Mouse (Mus musculus) right cerebral cortex, postnatal 14 days (tissue): ENCODE measurements around the gene Brd1.
A peak's percentile ranks its signal among the peaks of the same experiment; 100 is the strongest.

Source experiments
- DNase-seq: peaks from one replicate; pipeline ENCODE4 v3.0.0; 2022

The Brd1 gene

GRCm38 (mm10) chr15:88680931-88681330, 53.1 kb downstream of the Brd1 start:
- DNase-seq = no peak

GRCm38 (mm10) chr15:88677568-88677967, 56.5 kb downstream of the Brd1 start:
- no peak for DNase-seq

DNA sequence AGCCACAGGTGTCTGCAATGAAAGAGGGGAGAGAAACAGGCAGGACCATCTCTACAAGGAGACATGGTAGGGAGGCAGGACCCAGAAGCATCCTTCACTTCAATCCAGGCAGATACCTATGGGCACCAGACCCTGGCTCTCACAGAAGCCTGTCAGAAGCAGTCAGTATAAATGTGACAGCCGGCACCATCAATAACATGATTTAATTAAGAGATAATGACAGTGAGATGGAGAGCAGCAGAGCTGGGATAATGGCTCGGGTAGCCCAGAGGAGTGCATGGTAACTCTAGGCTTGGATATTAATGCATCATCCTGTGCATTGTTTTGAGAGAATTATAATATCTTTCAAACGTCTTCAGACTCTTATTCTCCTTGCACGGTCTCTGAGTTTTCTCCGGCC, 58.0 kb downstream of the Brd1 start:
- no peak for DNase-seq

GRCm38 (mm10) chr15:88668693-88669092, 65.3 kb downstream of the Brd1 start:
- DNase-seq = no peak

DNA sequence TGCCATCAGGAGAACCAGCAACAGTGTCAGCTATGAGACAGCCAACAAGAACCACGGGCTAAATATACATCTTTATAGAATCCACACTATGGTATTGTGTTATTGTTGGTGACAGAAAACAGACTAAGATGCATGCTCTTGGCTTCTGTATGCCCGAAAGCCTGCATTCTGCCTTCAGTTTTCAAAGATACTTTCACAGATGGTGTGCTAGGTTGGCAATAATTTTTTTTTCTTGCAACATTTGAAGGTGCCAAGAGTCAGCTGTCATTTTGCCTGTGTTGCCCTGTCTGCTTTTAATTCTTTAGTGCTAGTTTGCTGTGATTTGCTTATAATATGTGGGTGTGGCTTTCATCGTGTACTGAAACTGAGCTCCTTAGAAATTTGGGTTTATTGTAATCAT, 66.4 kb downstream of the Brd1 start:
- DNase-seq = no peak

- DNase-seq = no peak
Measured at GRCm38 (mm10) chr15:88665846-88666245, 68.2 kb downstream of the Brd1 start.

DNA sequence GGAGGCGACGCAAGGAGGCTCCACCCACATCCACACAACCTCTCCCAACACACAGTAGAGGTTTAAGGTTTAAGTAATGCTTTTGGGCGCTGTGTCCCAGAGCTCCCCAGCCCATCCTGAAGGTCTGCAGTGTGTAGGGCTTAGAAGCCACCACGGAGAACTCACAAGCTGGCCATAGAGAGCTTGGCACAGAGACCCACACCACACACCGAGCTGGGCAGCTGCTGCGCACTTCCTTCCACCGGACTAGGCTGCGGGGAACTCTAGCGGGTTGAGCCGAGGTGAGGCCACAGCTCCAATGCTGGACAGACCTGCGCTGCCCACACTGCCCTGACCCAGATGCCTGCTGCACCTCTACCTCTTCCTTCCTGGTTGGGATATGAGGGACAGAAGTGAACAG, 71.0 kb downstream of the Brd1 start:
- no peak for DNase-seq

DNA sequence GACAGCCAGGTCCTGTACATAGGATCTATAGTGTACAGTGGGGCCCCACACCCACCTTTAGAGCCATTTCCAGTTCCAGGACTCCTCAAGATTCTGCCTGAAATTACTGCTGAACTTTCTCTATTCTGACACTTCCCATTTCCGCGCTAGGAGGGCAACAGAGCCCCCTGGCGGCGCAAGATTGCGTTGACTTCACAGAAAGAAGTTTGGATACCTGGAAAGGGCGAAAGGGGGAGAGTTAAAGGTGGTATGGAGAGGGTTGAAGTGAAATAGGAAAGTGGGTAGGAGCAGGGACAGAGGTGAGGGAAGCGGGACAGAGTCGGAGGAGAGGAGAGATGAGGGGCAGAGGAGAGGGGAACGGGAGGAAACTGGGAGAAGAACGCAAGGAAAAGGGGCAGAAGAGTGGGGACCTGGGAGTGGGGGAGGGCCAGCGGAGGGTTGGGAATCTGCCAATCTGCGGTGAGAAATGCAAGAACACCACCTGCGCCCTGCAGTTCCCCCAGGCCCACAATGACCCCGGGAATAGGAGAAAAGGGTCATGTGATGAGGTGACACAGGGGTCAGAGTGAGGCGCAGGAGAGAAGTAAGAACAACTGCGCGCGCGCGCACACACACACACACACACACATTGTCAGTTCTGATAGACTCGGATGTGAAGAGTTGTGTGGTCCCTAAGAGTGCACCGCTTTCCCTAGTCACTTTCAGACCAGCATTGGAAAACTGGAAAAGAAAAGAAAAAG, 71.8 kb downstream of the Brd1 start:
- peak; percentile 71 for DNase-seq

DNA sequence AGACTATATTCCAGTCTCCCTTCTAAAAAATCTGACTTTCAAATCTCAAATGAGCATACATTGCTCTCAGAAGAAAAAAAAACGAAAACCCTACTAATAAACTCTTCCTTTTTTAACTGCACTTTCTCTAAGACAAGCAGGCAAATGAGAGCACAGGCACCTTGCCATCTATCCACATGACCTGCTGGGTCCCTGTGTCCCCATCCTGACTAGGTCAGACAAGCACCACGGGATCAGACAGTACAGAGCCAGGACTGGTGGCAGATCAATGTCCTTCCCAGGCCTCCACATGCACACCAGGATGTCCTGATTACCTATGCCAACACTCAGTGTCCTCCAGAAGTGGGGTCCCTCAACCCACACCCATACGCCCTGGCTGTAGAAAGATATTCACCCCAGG, 72.4 kb downstream of the Brd1 start:
- no peak for DNase-seq

GRCm38 (mm10) chr15:88652006-88652405, 82.0 kb downstream of the Brd1 start:
- DNase-seq = no peak

DNA sequence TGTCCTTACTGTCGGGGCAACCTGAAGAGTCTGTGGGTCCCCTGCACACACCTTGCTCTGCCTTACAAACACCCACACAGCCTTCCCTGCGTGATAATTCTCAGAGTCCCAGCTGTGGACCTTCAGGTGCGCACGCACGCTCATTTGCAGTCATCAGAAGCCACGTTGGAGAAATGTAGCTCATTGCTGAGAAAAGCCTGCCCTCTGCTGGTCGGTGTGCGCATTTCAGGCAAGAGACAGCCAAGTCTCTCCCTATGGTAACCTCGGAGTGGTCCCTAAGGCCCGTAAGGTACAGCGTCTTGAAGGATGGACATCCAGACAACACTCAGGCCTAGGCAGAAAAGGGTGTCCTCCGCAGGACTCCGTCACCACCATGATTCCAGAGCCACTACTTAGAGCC, 83.0 kb downstream of the Brd1 start:
- DNase-seq = peak; percentile 86
